Mouse (Mus musculus): ENCODE measurements around the gene Pimreg. TPM values are rescaled to one million over a fixed set of nuclear protein-coding genes. Genes with fewer than 3 reads are reported as not detected.

Gene Pimreg
- polyA plus RNA-seq, 1 experiment, result 3.7 TPM

DNA sequence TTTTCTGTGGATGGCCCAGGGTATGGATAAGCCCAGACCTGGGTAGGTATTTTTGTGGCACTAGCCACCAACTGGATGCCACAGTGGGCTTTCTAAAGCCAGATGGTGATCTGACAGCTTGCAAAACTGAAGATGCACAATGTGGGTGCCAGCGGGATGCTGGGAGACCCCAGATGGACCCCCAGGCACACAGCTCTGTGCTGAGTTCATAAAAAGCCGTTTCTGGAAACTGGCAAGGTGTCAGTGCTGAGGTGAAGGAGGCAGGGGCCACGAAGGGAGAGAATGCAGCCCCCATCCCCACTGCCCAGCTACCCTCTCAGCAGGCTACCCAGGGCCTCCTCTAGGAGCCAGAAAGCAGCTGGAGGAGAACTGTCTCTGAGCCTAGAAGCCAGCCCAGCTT is 15.3 kb downstream of the Pimreg start:
- 67% methylated on average over 3 of the region's 3 CpGs for WGBS
- no peak for DNase-seq (ENCODE audit: low read depth, low spot score)

DNA sequence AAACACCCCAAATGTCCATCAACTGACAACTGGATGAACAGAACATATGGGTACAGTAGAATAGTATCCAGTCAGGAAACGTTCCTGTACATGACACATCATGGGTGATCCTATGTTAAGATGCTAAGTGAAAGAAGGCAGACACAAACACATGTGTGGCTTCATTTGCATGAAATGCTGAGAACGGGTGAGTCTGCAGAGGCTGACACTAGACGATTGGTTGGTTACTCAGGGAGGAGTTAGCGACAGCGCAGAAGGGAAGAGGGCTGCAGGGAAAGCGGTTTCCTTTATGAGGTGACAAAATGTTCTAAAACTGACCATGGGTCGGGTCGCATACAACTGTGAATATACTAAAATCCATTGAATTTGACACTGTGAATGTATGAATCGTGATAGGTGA is 18.6 kb downstream of the Pimreg start:
- no peak for DNase-seq (ENCODE audit: low read depth, low spot score)
- 72% methylated on average over 9 of the region's 9 CpGs for WGBS

DNA sequence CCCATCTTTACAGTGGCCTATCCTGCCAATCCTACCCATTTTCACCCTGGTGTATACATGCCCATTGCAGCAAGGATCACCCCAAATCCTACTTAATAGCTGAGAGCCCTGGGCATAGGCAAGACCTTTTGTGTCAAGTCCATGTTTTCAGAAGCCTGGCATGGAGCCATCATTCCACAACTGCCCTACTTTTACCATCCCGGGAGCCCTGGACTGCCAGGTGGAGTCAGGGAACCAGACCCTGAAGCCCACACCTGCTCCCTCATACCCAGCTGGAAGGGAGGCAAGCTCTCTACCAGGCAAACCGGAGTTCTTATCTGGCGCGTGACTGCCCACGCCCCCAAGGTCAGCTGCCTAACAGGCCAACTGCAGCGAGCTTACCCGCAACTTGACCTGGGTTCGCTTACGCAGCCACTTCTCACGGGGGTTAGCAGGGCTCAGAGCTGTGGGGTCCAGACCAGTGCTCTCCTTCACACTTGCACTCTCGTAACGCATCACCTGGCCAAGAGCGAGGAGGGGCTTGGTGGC is 19.3 kb downstream of the Pimreg start:
- WGBS, result 70% methylated on average over 13 of the region's 13 CpGs
- DNase-seq (ENCODE audit: low read depth, low spot score), result no peak

DNA sequence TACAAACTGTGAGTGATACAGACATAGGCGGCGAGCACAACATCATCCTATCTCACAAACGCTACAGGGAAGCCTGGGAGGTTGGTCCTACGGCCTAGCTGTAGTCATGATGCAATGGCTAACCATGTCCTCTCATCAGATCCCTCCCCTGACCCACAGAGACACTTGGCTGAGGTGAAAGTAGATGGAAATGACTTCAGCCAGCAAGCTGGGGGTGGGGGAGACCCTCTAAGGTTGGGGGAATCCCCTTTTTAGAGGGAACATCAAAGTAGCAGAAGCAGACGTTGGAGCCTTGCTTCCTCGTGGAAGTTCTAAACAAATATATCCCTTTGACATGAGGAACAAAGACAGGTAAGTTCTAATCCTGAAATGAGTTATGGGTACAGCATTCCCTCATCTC is 22.6 kb downstream of the Pimreg start:
- WGBS, result 87% methylated on average over 6 of the region's 6 CpGs
- DNase-seq (ENCODE audit: low read depth, low spot score), result no peak

DNA sequence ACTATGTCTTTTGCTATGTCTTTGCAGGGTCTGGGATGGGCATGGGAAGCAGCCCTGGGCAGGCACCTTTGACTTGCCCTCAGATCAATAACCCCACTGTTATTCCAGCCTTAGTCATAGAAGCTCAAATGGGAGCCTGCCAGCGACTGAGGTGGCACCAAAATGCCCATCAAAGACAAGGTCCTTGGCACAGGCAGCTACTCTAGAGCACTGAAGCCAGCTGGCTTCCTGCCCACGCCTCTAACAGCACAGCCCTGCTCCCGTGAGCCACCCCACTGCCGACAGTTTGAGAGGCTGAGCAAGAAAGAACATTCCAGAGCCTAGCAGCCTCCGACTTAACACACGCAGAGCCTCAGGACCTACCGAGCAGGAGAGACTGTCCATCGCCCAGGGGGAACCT is 23.3 kb downstream of the Pimreg start:
- no peak for DNase-seq (ENCODE audit: low read depth, low spot score)
- 48% methylated on average over 8 of the region's 8 CpGs for WGBS

DNA sequence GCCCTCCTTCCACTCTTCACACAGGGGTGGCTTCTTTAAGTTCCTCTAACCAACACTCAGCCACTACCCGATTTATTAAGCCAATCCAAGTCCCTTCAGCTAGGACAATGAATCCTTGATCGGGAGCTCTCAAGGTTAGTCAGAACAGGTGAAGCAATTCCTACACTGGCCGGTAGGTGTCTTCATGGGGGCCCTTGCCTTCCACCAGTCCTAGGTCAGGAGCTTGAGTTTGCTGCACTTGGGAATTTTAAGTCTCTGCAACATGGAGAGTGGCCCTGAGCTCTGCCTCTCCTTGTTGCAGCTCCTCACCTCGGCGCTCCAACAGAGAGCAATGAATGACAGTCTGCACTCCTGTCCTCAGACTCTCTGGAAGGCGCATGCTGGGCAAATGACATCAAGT is 24.5 kb downstream of the Pimreg start:
- no peak for DNase-seq (ENCODE audit: low read depth, low spot score)
- WGBS, result 32% methylated on average over 6 of the region's 6 CpGs

DNA sequence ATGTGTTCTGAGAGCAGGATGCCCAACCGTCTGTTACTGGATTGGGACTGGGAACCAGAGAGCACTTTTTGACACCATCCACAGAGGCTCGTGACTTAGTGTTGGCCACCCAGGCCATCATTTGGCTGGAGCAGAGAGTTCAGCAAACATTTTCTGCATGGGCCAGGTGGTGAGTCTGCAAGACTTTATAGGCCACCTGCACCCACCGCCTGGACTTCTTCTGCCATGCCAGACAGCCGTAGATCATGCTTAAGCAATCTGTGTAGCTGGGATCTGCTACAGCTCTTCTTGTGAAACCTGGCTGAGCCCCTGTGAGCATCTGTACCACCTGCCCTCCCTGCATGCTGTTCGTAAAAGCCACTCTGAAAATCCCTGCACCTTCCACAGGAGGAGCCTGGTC is 25.5 kb downstream of the Pimreg start:
- DNase-seq (ENCODE audit: low read depth, low spot score), result no peak
- WGBS, result 77% methylated on average over 5 of the region's 5 CpGs

DNA sequence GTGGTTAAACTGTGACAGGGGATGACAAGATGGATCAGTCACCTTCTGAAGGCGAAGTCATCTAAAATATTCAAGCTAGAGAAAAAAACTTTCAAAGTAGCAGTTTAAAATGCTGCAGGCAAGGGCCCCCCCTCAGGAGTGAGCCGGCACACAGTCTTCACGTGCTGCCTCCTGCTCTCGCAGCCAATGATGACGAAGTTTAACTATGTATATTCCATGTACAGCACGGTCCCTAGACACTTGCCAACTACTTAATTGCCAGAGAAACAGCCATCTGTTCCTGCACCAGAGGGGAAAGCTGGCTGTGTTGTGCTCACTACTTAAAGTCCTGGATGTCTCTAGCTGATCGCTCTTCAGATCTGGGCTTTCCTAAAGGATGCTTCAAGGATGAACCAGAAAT is 26.2 kb downstream of the Pimreg start:
- no peak for DNase-seq (ENCODE audit: low read depth, low spot score)
- WGBS, result 77% methylated on average over 7 of the region's 7 CpGs

DNA sequence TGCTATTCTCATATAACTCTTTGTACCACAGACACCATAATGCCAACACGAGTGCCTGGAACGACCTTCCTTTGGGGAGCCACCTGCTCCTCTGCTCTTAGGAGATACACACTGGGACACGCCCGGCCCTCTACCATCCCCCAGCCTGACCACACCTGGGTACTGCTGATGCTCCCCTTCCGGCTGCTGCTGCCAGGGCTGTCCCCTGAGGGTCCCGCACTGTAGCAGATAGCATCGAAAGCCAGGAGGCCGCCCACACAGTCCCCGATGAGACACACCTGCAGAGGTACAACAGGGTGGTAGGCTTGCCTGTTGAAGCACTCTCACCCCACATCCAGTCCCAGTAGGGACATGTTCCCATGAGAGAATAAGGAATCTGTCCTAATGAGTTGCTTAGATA is 28.9 kb downstream of the Pimreg start:
- 84% methylated on average over 9 of the region's 9 CpGs for WGBS
- no peak for DNase-seq (ENCODE audit: low read depth, low spot score)

DNA sequence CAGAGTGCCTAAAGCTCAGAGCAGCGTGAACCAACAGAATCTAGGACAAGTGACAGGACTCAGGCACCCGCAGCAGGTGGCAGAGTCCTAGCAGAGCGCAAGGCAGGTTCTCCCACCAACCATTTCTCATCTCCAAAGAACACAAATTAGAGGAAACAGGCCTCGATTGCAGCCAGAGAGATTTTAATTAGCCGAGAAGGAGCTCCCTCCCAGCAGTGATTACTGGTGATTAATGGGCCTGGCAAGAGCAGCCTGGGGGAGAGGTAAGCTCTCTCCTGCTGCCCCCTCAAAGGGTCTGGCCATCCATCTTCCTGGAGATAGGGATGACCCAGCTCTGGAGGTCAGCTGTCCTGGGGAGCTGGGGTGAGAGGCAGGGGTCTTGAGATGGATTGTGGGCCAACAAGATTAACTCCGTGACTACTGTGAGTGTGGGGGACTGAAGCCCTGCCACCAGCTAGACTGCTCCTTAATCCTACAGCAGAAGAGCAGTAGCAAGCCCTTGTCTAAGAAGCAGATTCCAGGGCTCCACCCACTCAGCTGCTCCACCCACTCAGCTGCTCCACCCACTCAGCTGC is 30.6 kb downstream of the Pimreg start:
- WGBS, result 75% methylated on average over 6 of the region's 6 CpGs
- no peak for DNase-seq (ENCODE audit: low read depth, low spot score)

DNA sequence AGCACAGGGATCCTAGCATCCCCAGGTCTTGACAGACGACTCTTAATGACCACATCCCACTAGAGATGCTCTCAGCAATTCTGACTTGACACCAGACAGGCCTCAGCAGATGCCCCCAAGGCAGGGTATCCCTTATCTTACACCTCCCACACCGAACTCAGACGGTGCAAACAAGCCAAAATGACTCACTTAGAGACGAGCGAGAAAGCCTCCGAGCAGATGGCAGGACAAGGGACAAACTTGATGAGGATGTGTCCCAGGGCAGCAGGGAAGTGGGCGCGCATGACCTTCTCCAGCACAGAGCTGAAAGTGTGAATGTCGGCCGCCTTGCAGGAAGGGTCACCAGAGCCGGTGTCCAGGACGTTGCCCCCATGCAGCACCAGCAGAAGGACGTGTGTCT is 32.4 kb downstream of the Pimreg start:
- DNase-seq (ENCODE audit: low read depth, low spot score), result no peak
- 86% methylated on average over 13 of the region's 13 CpGs for WGBS

DNA sequence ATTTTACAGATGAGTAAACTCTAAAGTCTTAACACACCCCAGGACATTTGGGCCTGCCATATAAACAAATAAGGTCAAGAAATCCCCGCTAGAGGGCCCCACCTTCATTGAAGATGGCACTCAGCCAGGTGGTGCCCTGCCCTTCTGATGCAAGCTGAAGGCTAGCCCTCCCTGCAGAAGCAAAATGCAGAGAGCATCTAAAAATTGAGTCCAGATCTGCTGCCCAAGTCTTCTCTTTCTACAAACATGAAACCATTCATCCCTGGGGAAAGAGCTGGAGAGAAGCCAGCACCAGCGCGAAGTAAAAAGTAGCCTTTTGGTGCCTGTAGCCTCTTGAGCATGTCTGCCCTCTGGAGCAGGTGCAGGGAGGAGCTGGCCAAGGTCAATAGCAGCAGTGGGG is 36.2 kb downstream of the Pimreg start:
- DNase-seq (ENCODE audit: low read depth, low spot score), result no peak
- WGBS, result 29% methylated on average over 3 of the region's 3 CpGs

DNA sequence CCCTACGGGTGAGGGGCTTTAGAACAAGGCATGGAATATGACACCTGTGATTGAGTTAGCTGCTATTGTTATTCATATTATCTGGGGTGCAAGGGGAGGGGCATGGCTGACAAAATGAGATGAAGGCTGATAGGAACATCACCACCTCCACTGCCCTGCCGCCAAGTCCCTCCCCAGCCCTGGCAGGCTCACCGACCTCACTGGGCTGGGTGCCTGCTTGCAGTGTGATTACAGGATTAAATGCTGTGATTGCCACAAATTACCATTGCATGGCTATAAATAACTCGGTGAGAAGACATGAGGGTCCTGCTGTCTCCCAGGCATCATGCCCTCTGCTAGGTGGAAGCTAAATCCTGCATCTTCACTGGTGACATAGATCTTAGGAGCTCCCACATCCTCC is 36.8 kb downstream of the Pimreg start:
- DNase-seq (ENCODE audit: low read depth, low spot score), result no peak
- WGBS, result 39% methylated on average over 4 of the region's 4 CpGs

DNA sequence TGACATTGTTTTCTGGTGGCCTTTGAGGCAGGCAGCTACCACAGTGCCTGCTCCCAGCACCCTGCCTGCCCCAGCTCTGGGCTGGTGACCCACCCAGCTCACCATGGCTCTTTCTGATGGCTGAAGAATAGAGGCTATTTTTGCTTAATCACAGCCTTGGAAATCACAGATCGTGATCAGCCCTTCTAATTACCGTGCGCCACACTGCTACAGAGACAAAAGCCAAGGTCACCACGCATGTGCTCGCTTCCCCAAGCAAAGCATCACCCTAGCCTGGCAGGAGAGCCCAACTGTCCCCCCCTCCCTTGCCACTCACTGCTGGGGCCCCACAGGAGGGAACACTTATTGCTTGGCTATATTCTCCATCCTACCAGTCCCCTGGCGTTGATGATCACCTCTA is 38.6 kb downstream of the Pimreg start:
- WGBS, result 80% methylated on average over 6 of the region's 6 CpGs

DNA sequence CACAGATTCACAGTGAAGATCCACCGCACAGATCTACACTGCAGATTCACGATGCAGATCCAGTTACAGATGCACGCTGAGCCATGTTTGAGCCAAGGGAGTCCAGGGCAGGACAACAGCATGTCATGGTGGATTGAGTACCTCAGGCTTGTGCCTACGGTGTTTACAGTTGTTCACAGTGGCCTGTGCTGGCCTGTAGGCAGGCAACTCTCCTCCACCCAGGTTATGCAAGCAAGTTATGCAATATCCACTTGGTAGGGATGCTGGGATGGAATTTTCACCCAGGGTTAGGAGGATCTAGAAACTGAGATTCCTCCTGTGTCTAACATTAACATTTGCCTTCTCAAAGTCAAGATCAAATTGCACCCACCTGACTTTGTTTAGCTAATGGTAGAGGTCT is 40.8 kb downstream of the Pimreg start:
- DNase-seq (ENCODE audit: low read depth, low spot score), result no peak
- WGBS, result 94% methylated on average over 4 of the region's 4 CpGs

More for the DNA sequence above, 38.6 kb downstream of the Pimreg start:
- no peak for DNase-seq (ENCODE audit: low read depth, low spot score)

DNA sequence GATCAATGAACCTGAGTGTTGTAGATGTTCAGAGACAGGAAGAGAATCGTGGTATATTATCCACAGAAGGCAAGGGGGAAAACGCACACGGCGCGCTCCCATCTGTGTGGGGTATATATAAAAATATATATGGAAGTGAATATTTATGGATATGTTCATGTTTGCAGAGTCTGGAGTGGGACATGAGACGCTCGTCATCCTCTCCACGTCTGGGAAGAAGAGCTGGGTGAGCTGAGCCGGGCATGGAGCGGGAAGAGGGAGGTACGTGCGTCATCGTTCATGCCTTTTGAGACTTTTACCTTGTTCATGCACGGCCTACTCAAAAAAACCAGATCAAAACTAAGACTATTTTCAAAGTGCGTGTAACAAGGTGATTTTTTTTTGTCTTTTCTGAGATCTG is 42.5 kb downstream of the Pimreg start:
- 94% methylated on average over 15 of the region's 15 CpGs for WGBS
- DNase-seq (ENCODE audit: low read depth, low spot score), result no peak

DNA sequence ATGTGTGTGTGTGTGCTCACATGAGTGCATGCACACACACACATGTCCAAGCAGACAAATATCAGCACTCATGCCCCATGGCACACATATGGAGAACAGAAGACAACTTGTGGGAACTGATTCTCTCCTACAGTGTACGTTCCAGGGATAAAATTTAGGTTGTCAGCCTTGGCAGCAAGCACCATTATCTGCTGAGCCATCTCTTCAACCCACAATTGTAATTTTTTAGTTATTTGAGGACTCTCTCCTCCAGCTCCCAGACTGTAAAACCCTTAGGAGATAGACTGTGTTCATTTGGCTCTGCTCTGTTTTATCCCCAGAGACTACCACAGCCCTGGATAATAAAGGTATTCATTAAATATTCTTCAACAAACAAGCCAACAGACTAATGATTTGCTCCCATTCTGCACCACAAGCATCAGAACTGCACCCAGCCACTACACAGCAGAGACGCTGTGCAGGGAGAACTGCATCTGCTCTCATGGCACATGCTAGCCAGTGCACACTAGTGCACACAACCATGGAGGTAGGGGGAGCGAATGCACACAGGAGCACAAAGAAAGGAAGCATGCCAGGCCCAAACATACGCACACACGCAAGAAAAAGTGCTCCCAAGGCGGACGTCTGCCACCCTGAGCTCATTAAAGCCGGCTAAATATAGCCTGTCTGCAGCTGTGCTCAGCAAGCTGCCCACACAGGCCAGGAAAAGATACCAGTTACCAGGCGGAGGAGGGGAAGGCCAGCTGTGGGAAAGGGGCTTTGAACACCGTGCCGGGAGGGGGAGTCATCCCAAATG is 44.6 kb downstream of the Pimreg start:
- 67% methylated on average over 11 of the region's 11 CpGs for WGBS
- DNase-seq (ENCODE audit: low read depth, low spot score), result no peak

DNA sequence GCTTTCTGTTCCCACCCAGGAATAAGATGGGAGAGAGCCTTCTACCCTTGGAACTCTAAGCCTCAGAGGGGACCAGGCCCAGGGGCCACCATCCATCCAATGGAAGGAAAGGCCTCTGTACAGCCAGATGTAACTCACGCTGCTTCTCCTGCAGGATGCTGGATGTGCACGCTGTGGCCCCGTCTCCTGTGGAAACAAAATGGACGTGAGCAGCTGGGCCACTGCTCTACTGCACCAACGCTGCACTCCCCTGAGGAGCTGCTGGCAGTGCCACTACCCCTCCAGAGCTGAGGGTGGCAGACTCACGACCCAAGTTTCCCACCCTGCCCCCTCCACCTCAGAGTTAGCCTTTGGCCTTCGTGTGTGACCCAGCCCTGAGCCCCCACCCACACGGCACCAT is 50.6 kb downstream of the Pimreg start:
- WGBS, result 71% methylated on average over 8 of the region's 8 CpGs

DNA sequence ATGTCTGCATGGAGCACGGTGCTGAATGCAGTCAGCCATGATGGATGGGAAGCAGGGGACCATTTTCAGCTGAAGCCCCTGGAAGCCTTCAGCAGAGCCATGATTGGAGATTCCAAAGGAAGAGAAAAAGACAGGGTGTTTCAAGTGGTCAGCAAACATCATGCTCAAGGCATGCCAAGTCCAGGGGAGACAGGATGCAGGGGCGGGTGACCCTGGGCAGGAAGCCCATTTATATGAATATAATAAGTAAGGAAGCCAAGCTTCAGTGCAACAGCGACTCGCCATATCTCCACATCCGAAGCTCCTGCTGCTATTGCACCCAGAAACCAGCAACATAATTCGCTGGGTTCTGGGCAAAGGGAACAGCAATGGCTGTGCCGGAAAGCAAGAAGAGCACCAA is 52.6 kb downstream of the Pimreg start:
- WGBS, result 80% methylated on average over 7 of the region's 7 CpGs
- no peak for DNase-seq (ENCODE audit: low read depth, low spot score)

More for the DNA sequence above, 50.6 kb downstream of the Pimreg start:
- DNase-seq (ENCODE audit: low read depth, low spot score), result no peak

DNA sequence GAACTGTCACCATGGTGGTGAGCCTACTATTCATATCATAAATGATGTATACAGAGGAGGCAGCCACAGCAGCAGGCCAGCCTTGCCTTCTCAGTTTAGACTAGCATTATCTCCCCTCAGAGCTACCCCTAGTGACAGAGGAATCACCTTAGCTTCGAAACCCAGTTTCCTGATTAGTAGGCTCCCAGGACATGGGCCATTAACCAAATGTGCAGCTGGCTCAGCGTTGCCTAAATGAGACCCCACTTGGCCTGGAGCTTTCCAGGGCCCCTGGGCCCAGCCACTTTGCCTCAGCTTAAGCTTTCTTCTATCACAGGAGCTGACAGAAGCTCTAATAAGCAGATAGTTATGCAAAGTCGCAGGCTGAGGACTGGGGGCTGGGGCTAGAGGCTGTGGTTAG is 54.2 kb downstream of the Pimreg start:
- 63% methylated on average over 3 of the region's 3 CpGs for WGBS

More for the DNA sequence above, 54.2 kb downstream of the Pimreg start:
- DNase-seq (ENCODE audit: low read depth, low spot score), result no peak
